ENCODE assay signal across 9 mouse cellular contexts in the genomic region with DNA sequence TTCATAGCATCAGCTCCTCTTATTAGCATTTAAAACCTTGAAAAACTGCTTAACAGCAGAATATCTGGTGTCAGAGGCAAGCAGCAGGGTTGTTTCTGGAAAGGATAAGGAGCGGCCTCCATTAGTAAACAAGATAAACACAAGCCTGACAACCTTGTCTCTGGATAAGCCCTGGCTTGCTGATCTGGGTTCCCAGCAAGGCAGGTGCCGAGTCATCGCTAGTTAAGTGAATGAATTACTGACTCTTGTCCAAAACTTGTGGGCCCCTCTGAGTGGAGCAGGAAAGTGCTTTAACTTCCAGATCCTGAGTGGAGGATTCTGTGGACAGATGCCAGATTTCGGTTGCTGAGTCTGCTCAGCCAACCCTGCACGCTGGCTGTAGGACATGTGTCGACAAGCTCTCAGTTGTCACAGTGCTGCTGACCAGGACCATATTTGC.
DNase-seq lines count a peak whose midpoint lies in the region; ATAC-seq lines count a peak whose summit lies in the region.
"Had no signal": no experiment of that assay in that cellular context is flagged by ENCODE, and none has a peak within 500 bp of the region (broad histone marks: within the 10 kb centered on the region; RNA-seq: fewer than 3 reads in every experiment).

No protein-coding gene starts in this region.

- peaks cover 26% of the 10 kb centered on the region for H3K4me1 ChIP-seq in heart, embryonic 10.5 days
- peaks cover 44% of the 10 kb centered on the region for H3K4me1 ChIP-seq in limb, embryonic 10.5 days
- H3K4me1 ChIP-seq in midbrain, embryonic 16.5 days (ENCODE audit: control insufficient read depth, insufficient read depth, low read length) = no peaks in the 10 kb centered on the region

- peak overlapping the region; percentile 81 for H3K27ac ChIP-seq in heart, embryonic 10.5 days
- H3K27ac ChIP-seq in limb, embryonic 10.5 days = peak overlapping the region; percentile 84
- H3K27ac ChIP-seq in midbrain, embryonic 16.5 days (ENCODE audit: low read length) = no peak overlapping the region

- no peak overlapping the region for H3K4me3 ChIP-seq in heart, embryonic 10.5 days
- no peak overlapping the region for H3K4me3 ChIP-seq in limb, embryonic 10.5 days
- H3K4me3 ChIP-seq in midbrain, embryonic 16.5 days (ENCODE audit: low read depth, low read length) = no peak overlapping the region
- H3K4me3 ChIP-seq: limb, embryonic 13.5 days had no signal

- no peaks in the 10 kb centered on the region for H3K27me3 ChIP-seq in heart, embryonic 10.5 days (ENCODE audit: insufficient read depth, poor library complexity, severe bottlenecking)
- H3K27me3 ChIP-seq in limb, embryonic 10.5 days (ENCODE audit: low read depth, poor library complexity, severe bottlenecking) = no peaks in the 10 kb centered on the region
- H3K27me3 ChIP-seq in midbrain, embryonic 16.5 days (ENCODE audit: control insufficient read depth, insufficient read depth, low read depth, low read length) = no peaks in the 10 kb centered on the region

- no peak overlapping the region for H3K4me2 ChIP-seq in midbrain, embryonic 16.5 days (ENCODE audit: low read length)
- H3K4me2 ChIP-seq: limb, embryonic 13.5 days had no signal

- ATAC-seq in megakaryocyte progenitor cell, adult 5-6 weeks (replicated peaks; ENCODE audit: poor library complexity) = peak; percentile 78
- no peak for ATAC-seq in midbrain, embryonic 16.5 days

- WGBS in heart, embryonic 10.5 days = 22% methylated on average over 6 of the region's 6 CpGs
- 73% methylated on average over 6 of the region's 6 CpGs for WGBS in limb, embryonic 10.5 days
- 72% methylated on average over 6 of the region's 6 CpGs for WGBS in midbrain, embryonic 16.5 days

- H3K9me3 ChIP-seq in heart, embryonic 10.5 days = no peaks in the 10 kb centered on the region
- no peaks in the 10 kb centered on the region for H3K9me3 ChIP-seq in limb, embryonic 10.5 days (replicated peaks)
- no peaks in the 10 kb centered on the region for H3K9me3 ChIP-seq in midbrain, embryonic 16.5 days (replicated peaks; ENCODE audit: control insufficient read depth, low read length, poor library complexity, severe bottlenecking)
- H3K9me3 ChIP-seq: limb, embryonic 13.5 days had no signal

- H3K9ac ChIP-seq in midbrain, embryonic 16.5 days (ENCODE audit: low read depth, low read length) = no peak overlapping the region
- H3K9ac ChIP-seq: limb, embryonic 13.5 days had no signal

- H3K36me3 ChIP-seq in heart, embryonic 10.5 days = no peaks in the 10 kb centered on the region
- H3K36me3 ChIP-seq in limb, embryonic 10.5 days = no peaks in the 10 kb centered on the region
- H3K36me3 ChIP-seq in midbrain, embryonic 16.5 days (ENCODE audit: control insufficient read depth, insufficient read depth, low read length) = no peaks in the 10 kb centered on the region
- H3K36me3 ChIP-seq: limb, embryonic 13.5 days had no signal

- peak; percentile 77 for DNase-seq in urinary bladder, postnatal 14 days (ENCODE audit: low spot score)
- no peak for DNase-seq in urinary bladder, postnatal 10 days (ENCODE audit: low spot score)
- DNase-seq in heart, embryonic 10.5 days (ENCODE audit: low spot score) = peak; percentile 90
- DNase-seq in limb, embryonic 10.5 days (ENCODE audit: low spot score) = no peak
- no peak for DNase-seq in thymus, postnatal 36 days
- no peak for DNase-seq in left cerebral cortex, adult 9 months (ENCODE audit: low spot score in 2 of 2)

Comparison
In these comparisons a context has a peak if more than half of its experiments do, and no peak if none do; other contexts are left out.
1. DNase-seq: peak in urinary bladder, postnatal 14 days (single experiment) and heart, embryonic 10.5 days (single experiment); none in urinary bladder, postnatal 10 days (single experiment), limb, embryonic 10.5 days (single experiment), thymus, postnatal 36 days (0 of 2) and left cerebral cortex, adult 9 months (0 of 2).